ENCODE assay signal across 8 mouse cellular contexts in genomic region chr10:109864708-109865107, GRCm38 (mm10).
A peak's percentile ranks its signal among the peaks of the same experiment; 100 is the strongest.
DNase-seq lines count a peak whose midpoint lies in the region; ATAC-seq and TF ChIP-seq lines count a peak whose summit lies in the region.

No protein-coding gene starts in this region.

- peak; percentile 79 for DNase-seq in lung, embryonic 14.5 days
- DNase-seq in lung, postnatal 14 days = no peak
- DNase-seq in brain, adult 2 months (ENCODE audit: low read depth, low spot score) = peak; percentile 82
- DNase-seq in kidney, postnatal 4 days = peak; percentile 46 to 56
- DNase-seq in retina, embryonic 14.5 days (ENCODE audit: low spot score) = peak; percentile 81
- DNase-seq in spleen, adult 18-20 months = no peak
- DNase-seq in heart, postnatal 36 days = no peak

- H3K4me2 ChIP-seq in lung, embryonic 14.5 days = no peak overlapping the region
- H3K4me2 ChIP-seq in forebrain, embryonic 12.5 days = no peak overlapping the region

- H3K27ac ChIP-seq in lung, embryonic 14.5 days (ENCODE audit: low read depth) = no peak overlapping the region
- H3K27ac ChIP-seq in forebrain, embryonic 12.5 days = no peak overlapping the region

- WGBS in lung, embryonic 14.5 days = 12% methylated on average over 4 of the region's 4 CpGs
- WGBS in forebrain, embryonic 12.5 days = 25% methylated on average over 4 of the region's 4 CpGs

- intact Hi-C loops in heart, postnatal 36 days (cut with DNase I) = no loop called here

- no peaks in the 10 kb centered on the region for H3K27me3 ChIP-seq in lung, embryonic 14.5 days (ENCODE audit: insufficient read depth, low read length)
- no peaks in the 10 kb centered on the region for H3K27me3 ChIP-seq in forebrain, embryonic 12.5 days

- no peak overlapping the region for H3K9ac ChIP-seq in lung, embryonic 14.5 days
- no peak overlapping the region for H3K9ac ChIP-seq in forebrain, embryonic 12.5 days

- peak; percentile 55; the same call in 1 of the 2 replicates for ATAC-seq in lung, embryonic 14.5 days (ENCODE audit: insufficient read depth)
- peak; percentile 54 for ATAC-seq in forebrain, embryonic 12.5 days (ENCODE audit: low FRiP score)

- no peak overlapping the region for H3K4me3 ChIP-seq in lung, embryonic 14.5 days (ENCODE audit: low read depth, low read length)
- H3K4me3 ChIP-seq in forebrain, embryonic 12.5 days (replicated peaks) = no peak overlapping the region

- no peaks in the 10 kb centered on the region for H3K4me1 ChIP-seq in lung, embryonic 14.5 days (ENCODE audit: insufficient read depth)
- no peaks in the 10 kb centered on the region for H3K4me1 ChIP-seq in forebrain, embryonic 12.5 days

- H3K9me3 ChIP-seq in lung, embryonic 14.5 days (ENCODE audit: low read depth, low read length) = no peaks in the 10 kb centered on the region
- H3K9me3 ChIP-seq in forebrain, embryonic 12.5 days = no peaks in the 10 kb centered on the region

- no peaks in the 10 kb centered on the region for H3K36me3 ChIP-seq in lung, embryonic 14.5 days (ENCODE audit: insufficient read depth)
- H3K36me3 ChIP-seq in forebrain, embryonic 12.5 days (replicated peaks) = no peaks in the 10 kb centered on the region

- TF ChIP-seq CTCF in lung, embryonic 14.5 days (IDR thresholded peaks at IDR 0.05; ENCODE audit: low read depth) = peak; percentile 66

Comparison
In these comparisons a context has a peak if more than half of its experiments do, and no peak if none do; other contexts are left out.
1. DNase-seq: peak in lung, embryonic 14.5 days (single experiment), brain, adult 2 months (single experiment), kidney, postnatal 4 days (2 of 2) and retina, embryonic 14.5 days (single experiment); none in lung, postnatal 14 days (single experiment), spleen, adult 18-20 months (0 of 2) and heart, postnatal 36 days (0 of 2).